Mouse (Mus musculus) thymus, adult 2 months (tissue): ENCODE results near the gene Ehbp1. TPM values are rescaled to one million over a fixed set of nuclear protein-coding genes. Genes with fewer than 3 reads are reported as not detected.

Experiments
- DNase-seq: peaks from one replicate; pipeline ENCODE4 v3.0.0; 2021
- H3K27ac ChIP-seq: fragments of 200-500 bp; 2 replicates; pipeline ENCODE4 v1.5.1; 2012; ENCODE audit warnings: low read length, control low read depth; ENCODE audit not compliant: control insufficient read depth, insufficient read depth
- H3K27me3 ChIP-seq: fragments of 200-500 bp; 2 replicates; pipeline ENCODE4 v1.6.1; 2012; ENCODE audit warnings: mild to moderate bottlenecking, low read length, moderate library complexity, mixed read lengths; ENCODE audit not compliant: control insufficient read depth, insufficient read depth
- H3K36me3 ChIP-seq: fragments of 200-500 bp; 2 replicates; pipeline ENCODE4 v1.6.1; 2012; ENCODE audit warnings: mild to moderate bottlenecking, low read length, moderate library complexity; ENCODE audit not compliant: control insufficient read depth, insufficient read depth
- H3K4me1 ChIP-seq: fragments of 200-500 bp; replicated peaks from 2 replicates; pipeline ENCODE4 v1.6.1; 2012; ENCODE audit warnings: low read length; ENCODE audit not compliant: control insufficient read depth, insufficient read depth
- H3K4me3 ChIP-seq: fragments of 200-500 bp; 2 replicates; pipeline ENCODE4 v1.5.1; 2012; ENCODE audit warnings: mild to moderate bottlenecking, low read length, control low read depth, moderate library complexity; ENCODE audit not compliant: control insufficient read depth, insufficient read depth
- CTCF ChIP-seq: fragments of 200-500 bp; IDR thresholded peaks from 2 replicates; pipeline ENCODE4 v1.5.1; 2012; ENCODE audit warnings: mild to moderate bottlenecking, control low read depth, low read length, moderate library complexity, borderline replicate concordance; ENCODE audit not compliant: control insufficient read depth, poor library complexity, insufficient read depth; ENCODE audit errors: extremely low read depth
- POLR2A ChIP-seq: fragments of 200-500 bp; IDR thresholded peaks from 2 replicates; pipeline ENCODE4 v1.6.1; 2012; ENCODE audit warnings: mild to moderate bottlenecking, low read length, control low read depth, moderate library complexity; ENCODE audit not compliant: control insufficient read depth, poor library complexity, insufficient read depth; ENCODE audit errors: extremely low read depth
- WGBS: fragments of 180-500 bp; shearing (Covaris S2); methylation state at CpG from one replicate; pipeline ENCODE4 v1.1.7; 2018; 5-methylcytosine and 5-hydroxymethylcytosine counted together
- polyA plus RNA-seq: library from polyadenylated mRNA; depleted of rRNA; stranded (reverse); fragments of >200 nt; gene quantifications from 2 replicates; pipeline ENCODE4 v1.2.3, GENCODE M21; 2012

Gene Ehbp1
- polyA plus RNA-seq, 1 experiment = 0.75 TPM

GRCm38 (mm10) chr11:21996661-21997560 lies 345.2 kb downstream of the Ehbp1 start:
- Histone ChIP-seq H3K4me1 (no peaks in the 10 kb centered on the region), H3K4me3 (no peak overlapping the region), H3K36me3 (no peaks in the 10 kb centered on the region), H3K27me3 (peaks cover 50% of the 10 kb centered on the region), H3K27ac (no peak overlapping the region)
- WGBS = 5% methylated on average over 60 of the region's 63 CpGs
- TF ChIP-seq POLR2A (no peak), CTCF (no peak)
- no peak for DNase-seq

GRCm38 (mm10) chr11:21996325-21996647 lies 345.8 kb downstream of the Ehbp1 start:
- peaks cover 48% of the 10 kb centered on the region for H3K27me3 ChIP-seq
- H3K27ac ChIP-seq = no peak overlapping the region
- H3K4me3 ChIP-seq = no peak overlapping the region
- TF ChIP-seq CTCF (no peak), POLR2A (no peak)
- 15% methylated on average over 13 of the region's 13 CpGs for WGBS
- H3K4me1 ChIP-seq = no peaks in the 10 kb centered on the region
- DNase-seq = no peak
- no peaks in the 10 kb centered on the region for H3K36me3 ChIP-seq

GRCm38 (mm10) chr11:21995534-21996324 lies 346.4 kb downstream of the Ehbp1 start:
- no peak for TF ChIP-seq CTCF
- TF ChIP-seq POLR2A = no peak
- no peak overlapping the region for H3K4me3 ChIP-seq
- 11% methylated on average over 27 of the region's 27 CpGs for WGBS
- no peaks in the 10 kb centered on the region for H3K36me3 ChIP-seq
- no peak overlapping the region for H3K27ac ChIP-seq
- DNase-seq = no peak
- peaks cover 48% of the 10 kb centered on the region for H3K27me3 ChIP-seq
- no peaks in the 10 kb centered on the region for H3K4me1 ChIP-seq

- 8% methylated on average over 34 of the region's 34 CpGs for WGBS
- H3K27ac ChIP-seq = no peak overlapping the region
- no peak overlapping the region for H3K4me3 ChIP-seq
- no peaks in the 10 kb centered on the region for H3K4me1 ChIP-seq
- no peak for DNase-seq
- peaks cover 48% of the 10 kb centered on the region for H3K27me3 ChIP-seq
- TF ChIP-seq CTCF (no peak), POLR2A (no peak)
- H3K36me3 ChIP-seq = no peaks in the 10 kb centered on the region
Observed at GRCm38 (mm10) chr11:21994377-21995370, 347.4 kb downstream of the Ehbp1 start.

- no peak for TF ChIP-seq POLR2A
- TF ChIP-seq CTCF = no peak
- Histone ChIP-seq H3K27me3 (peaks cover 44% of the 10 kb centered on the region), H3K36me3 (no peaks in the 10 kb centered on the region), H3K27ac (no peak overlapping the region), H3K4me1 (no peaks in the 10 kb centered on the region), H3K4me3 (no peak overlapping the region)
- no peak for DNase-seq
- 7% methylated on average over 47 of the region's 47 CpGs for WGBS
Observed at GRCm38 (mm10) chr11:21993597-21994376, 348.3 kb downstream of the Ehbp1 start.
